16 mouse cellular contexts compared by ENCODE assay signal in the genomic region with DNA sequence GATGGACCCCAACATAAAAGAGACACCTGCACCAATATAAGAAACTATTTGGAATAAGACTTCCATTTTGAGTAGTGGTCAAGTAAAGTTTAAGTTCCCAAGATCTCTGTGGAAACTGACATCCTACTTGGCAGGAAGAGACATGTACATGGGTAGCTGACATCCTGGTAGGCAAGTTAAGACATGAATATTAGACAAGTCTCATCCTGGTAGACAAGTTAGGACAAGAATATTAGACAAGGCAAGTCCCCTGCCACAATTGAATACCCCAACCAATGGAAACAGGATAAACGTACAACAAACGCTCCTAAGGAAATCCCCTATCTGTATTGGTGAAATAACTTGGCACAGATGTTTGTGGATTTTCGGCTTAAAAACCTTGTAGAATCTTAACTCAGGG.
"Had no signal": no experiment of that assay in that cellular context is flagged by ENCODE, and none has a peak within 500 bp of the region (broad histone marks: within the 10 kb centered on the region; RNA-seq: fewer than 3 reads in every experiment).

No protein-coding gene starts in this region.

- H3K4me1 ChIP-seq: neural tube, embryonic 13.5 days; neural tube, embryonic 15.5 days; stomach, embryonic 15.5 days had no signal

- H3K27me3 ChIP-seq: neural tube, embryonic 13.5 days; neural tube, embryonic 15.5 days; stomach, embryonic 15.5 days had no signal

- H3K4me3 ChIP-seq: neural tube, embryonic 13.5 days; neural tube, embryonic 15.5 days; stomach, embryonic 15.5 days had no signal

- H3K9ac ChIP-seq: neural tube, embryonic 13.5 days; neural tube, embryonic 15.5 days; stomach, embryonic 15.5 days had no signal

- H3K36me3 ChIP-seq: neural tube, embryonic 13.5 days; neural tube, embryonic 15.5 days; stomach, embryonic 15.5 days had no signal

- DNase-seq: retina, postnatal 1 day; right cerebral cortex, adult 18-20 months; right cerebral cortex, postnatal 14 days; right cerebral cortex, postnatal 25 days; right cerebral cortex, postnatal 4 days; spleen, adult 18-20 months; thymus, adult 18-20 months; thymus, adult 2 months; thymus, postnatal 14 days; thymus, postnatal 25 days; thymus, postnatal 36 days; thymus, postnatal 4 days had no signal

- H3K27ac ChIP-seq: neural tube, embryonic 13.5 days; neural tube, embryonic 15.5 days; stomach, embryonic 15.5 days; stomach, postnatal 0 days had no signal

- H3K9me3 ChIP-seq: neural tube, embryonic 13.5 days; neural tube, embryonic 15.5 days; stomach, embryonic 15.5 days had no signal

- H3K4me2 ChIP-seq: neural tube, embryonic 13.5 days; neural tube, embryonic 15.5 days; stomach, embryonic 15.5 days had no signal
